Mouse (Mus musculus) bone marrow, adult 2 months (tissue): Measurements from ENCODE around the gene Dedd.

ENCODE experiments used
- CTCF ChIP-seq: fragments of 200-500 bp; IDR thresholded peaks from 2 replicates; pipeline ENCODE4 v1.5.1; 2011; ENCODE audit warnings: low read length, control low read depth; ENCODE audit not compliant: control insufficient read depth, insufficient read depth
- POLR2A ChIP-seq: fragments of 200-500 bp; IDR thresholded peaks from 2 replicates; pipeline ENCODE4 v1.6.1; 2011; ENCODE audit warnings: low read depth, mild to moderate bottlenecking, control low read depth, low read length, borderline replicate concordance; ENCODE audit not compliant: control insufficient read depth

DNA sequence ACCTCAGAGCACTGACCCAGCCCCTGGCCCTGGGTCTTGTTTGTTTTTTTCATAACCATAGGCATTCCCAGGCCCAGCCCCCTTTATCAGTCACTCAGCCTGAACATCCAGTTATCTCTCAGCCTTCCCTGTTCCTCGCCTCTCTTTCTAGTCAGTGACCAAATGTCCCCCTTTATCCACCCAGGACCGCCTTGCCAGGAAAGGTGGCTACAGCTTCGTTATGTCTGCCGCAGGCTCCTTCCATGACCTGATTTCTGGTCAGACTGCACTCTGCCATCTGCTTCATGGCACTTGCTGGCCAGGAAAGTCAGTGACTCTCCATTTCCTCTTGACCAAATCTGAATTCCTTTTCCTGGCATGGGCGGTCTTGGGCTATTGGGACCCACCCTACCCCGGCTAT lies 49.4 kb downstream of the Dedd start:
- TF ChIP-seq CTCF (no peak), POLR2A (no peak)
